In the genomic region with DNA sequence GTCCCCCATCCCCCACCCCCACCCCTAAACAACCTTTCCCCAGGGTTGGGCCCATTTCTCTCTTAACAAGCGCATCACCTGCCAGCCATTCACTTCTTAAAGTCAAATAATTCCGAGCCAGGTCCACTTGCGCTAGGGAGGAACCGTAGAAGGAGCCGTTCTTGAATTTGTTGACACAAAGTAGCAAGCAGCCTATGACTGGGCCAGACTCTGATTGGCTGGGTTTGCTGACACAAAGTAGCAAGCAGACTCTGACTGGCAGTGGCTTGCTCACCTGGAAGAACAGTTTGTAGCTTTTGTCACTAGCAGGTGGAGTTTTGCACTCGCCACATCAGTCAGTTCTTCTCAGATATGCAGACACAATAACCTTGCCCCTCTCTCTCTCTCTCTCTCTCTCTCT, we compare ENCODE assay signal across 30 mouse cellular contexts.
DNase-seq lines count a peak whose midpoint lies in the region; ATAC-seq and TF ChIP-seq lines count a peak whose summit lies in the region.
"Had no signal": no experiment of that assay in that cellular context is flagged by ENCODE, and none has a peak within 500 bp of the region (broad histone marks: within the 10 kb centered on the region; RNA-seq: fewer than 3 reads in every experiment).

No protein-coding gene starts in this region.

- no peaks in the 10 kb centered on the region for H3K4me1 ChIP-seq in hindbrain, embryonic 11.5 days (replicated peaks; ENCODE audit: control insufficient read depth, insufficient read depth, low read length)
- no peaks in the 10 kb centered on the region for H3K4me1 ChIP-seq in hindbrain, postnatal 0 days (ENCODE audit: insufficient read depth, low read length)
- H3K4me1 ChIP-seq in stomach, postnatal 0 days (replicated peaks; ENCODE audit: control insufficient read depth, insufficient read depth), result no peaks in the 10 kb centered on the region
- H3K4me1 ChIP-seq: forebrain, embryonic 15.5 days; heart, embryonic 10.5 days; heart, embryonic 13.5 days; hindbrain, embryonic 13.5 days had no signal

- H3K4me2 ChIP-seq in hindbrain, embryonic 11.5 days (replicated peaks; ENCODE audit: low read depth, low read length), result no peak overlapping the region
- H3K4me2 ChIP-seq in hindbrain, postnatal 0 days (ENCODE audit: low read depth, low read length), result no peak overlapping the region
- H3K4me2 ChIP-seq in stomach, postnatal 0 days (replicated peaks; ENCODE audit: low read depth), result no peak overlapping the region
- H3K4me2 ChIP-seq: embryonic facial prominence, embryonic 13.5 days; forebrain, embryonic 12.5 days; forebrain, embryonic 15.5 days; heart, embryonic 13.5 days; hindbrain, embryonic 13.5 days had no signal

- H3K36me3 ChIP-seq in hindbrain, embryonic 11.5 days (ENCODE audit: control insufficient read depth, insufficient read depth, low read length), result no peaks in the 10 kb centered on the region
- no peaks in the 10 kb centered on the region for H3K36me3 ChIP-seq in hindbrain, postnatal 0 days (ENCODE audit: insufficient read depth, low read length)
- H3K36me3 ChIP-seq in stomach, postnatal 0 days (ENCODE audit: control insufficient read depth, insufficient read depth, low read length), result no peaks in the 10 kb centered on the region
- H3K36me3 ChIP-seq: embryonic facial prominence, embryonic 10.5 days; embryonic facial prominence, embryonic 13.5 days; forebrain, embryonic 12.5 days; forebrain, embryonic 15.5 days; G1E; heart, embryonic 10.5 days; heart, embryonic 13.5 days; hindbrain, embryonic 13.5 days had no signal

- no peak overlapping the region for H3K4me3 ChIP-seq in hindbrain, embryonic 11.5 days (ENCODE audit: low read depth, low read length)
- no peak overlapping the region for H3K4me3 ChIP-seq in hindbrain, postnatal 0 days (ENCODE audit: low read length)
- H3K4me3 ChIP-seq in stomach, postnatal 0 days (ENCODE audit: low read depth, low read length), result no peak overlapping the region
- H3K4me3 ChIP-seq: embryonic facial prominence, embryonic 10.5 days; embryonic facial prominence, embryonic 13.5 days; erythroblast, embryonic 14.5 days; forebrain, embryonic 12.5 days; forebrain, embryonic 15.5 days; heart, adult 2 months; heart, embryonic 10.5 days; heart, embryonic 13.5 days; hindbrain, embryonic 13.5 days had no signal

- no peak for TF ChIP-seq CTCF in hindbrain, postnatal 0 days (IDR thresholded peaks at IDR 0.05; ENCODE audit: low read depth)
- TF ChIP-seq CTCF in stomach, postnatal 0 days (IDR thresholded peaks at IDR 0.05; ENCODE audit: low read depth), result no peak

- WGBS in hindbrain, embryonic 11.5 days, result 85% methylated on average over 6 of the region's 6 CpGs
- WGBS in hindbrain, postnatal 0 days, result 84% methylated on average over 6 of the region's 6 CpGs
- WGBS in stomach, postnatal 0 days, result 53% methylated on average over 6 of the region's 6 CpGs

- H3K27ac ChIP-seq in hindbrain, embryonic 11.5 days (ENCODE audit: low read depth, low read length), result no peak overlapping the region
- no peak overlapping the region for H3K27ac ChIP-seq in hindbrain, postnatal 0 days
- H3K27ac ChIP-seq in stomach, postnatal 0 days (replicated peaks), result no peak overlapping the region
- H3K27ac ChIP-seq: embryonic facial prominence, embryonic 10.5 days; embryonic facial prominence, embryonic 13.5 days; forebrain, embryonic 12.5 days; forebrain, embryonic 15.5 days; heart, adult 2 months; heart, embryonic 10.5 days; heart, embryonic 13.5 days; hindbrain, embryonic 13.5 days had no signal

- no peak for DNase-seq in hindbrain, embryonic 11.5 days (ENCODE audit: low spot score)
- no peak for DNase-seq in hindbrain, postnatal 0 days (ENCODE audit: low spot score)
- DNase-seq in lung, postnatal 36 days, result peak; percentile 1
- no peak for DNase-seq in lung, postnatal 14 days
- DNase-seq in stomach, postnatal 0 days (ENCODE audit: low spot score), result peak; percentile 52
- DNase-seq in c-Kit-positive CD71-positive TER-119-positive erythroid progenitor cells, embryonic 14.5 days (ENCODE audit: low spot score), result no peak
- no peak for DNase-seq in frontal cortex, adult 2 months (ENCODE audit: extremely low spot score in 1 of 2, low spot score in 1 of 2)
- DNase-seq: adrenal gland, adult 2 months; adrenal gland, postnatal 14 days; B cell, adult 2 months; cerebellum, adult 11-12 months; cerebellum, adult 8-10 months; cerebellum, postnatal 10 days; cerebellum, postnatal 36 days; embryo, embryonic 11 days; gastrocnemius, postnatal 10 days; gastrocnemius, postnatal 36 days; heart, adult 2 months; heart, postnatal 14 days; heart, postnatal 4 days had no signal

- H3K27me3 ChIP-seq in hindbrain, embryonic 11.5 days (ENCODE audit: control insufficient read depth, insufficient read depth, low read length), result no peaks in the 10 kb centered on the region
- no peaks in the 10 kb centered on the region for H3K27me3 ChIP-seq in hindbrain, postnatal 0 days (ENCODE audit: insufficient read depth, low read length)
- no peaks in the 10 kb centered on the region for H3K27me3 ChIP-seq in stomach, postnatal 0 days (ENCODE audit: control insufficient read depth, insufficient read depth, low read length)
- H3K27me3 ChIP-seq: forebrain, embryonic 12.5 days; forebrain, embryonic 15.5 days; heart, embryonic 13.5 days; hindbrain, embryonic 13.5 days had no signal

- no peak overlapping the region for H3K9ac ChIP-seq in hindbrain, embryonic 11.5 days (ENCODE audit: low read depth, low read length)
- H3K9ac ChIP-seq in hindbrain, postnatal 0 days (replicated peaks; ENCODE audit: low read length), result no peak overlapping the region
- H3K9ac ChIP-seq in stomach, postnatal 0 days (ENCODE audit: low read length), result no peak overlapping the region
- H3K9ac ChIP-seq: embryonic facial prominence, embryonic 13.5 days; forebrain, embryonic 12.5 days; forebrain, embryonic 15.5 days; heart, embryonic 13.5 days; hindbrain, embryonic 13.5 days had no signal

- H3K9me3 ChIP-seq in hindbrain, embryonic 11.5 days (ENCODE audit: control insufficient read depth, low read length), result no peaks in the 10 kb centered on the region
- no peaks in the 10 kb centered on the region for H3K9me3 ChIP-seq in hindbrain, postnatal 0 days (ENCODE audit: low read length)
- no peaks in the 10 kb centered on the region for H3K9me3 ChIP-seq in stomach, postnatal 0 days (ENCODE audit: control insufficient read depth, low read length)
- H3K9me3 ChIP-seq: embryonic facial prominence, embryonic 10.5 days; embryonic facial prominence, embryonic 13.5 days; forebrain, embryonic 12.5 days; forebrain, embryonic 15.5 days; heart, embryonic 10.5 days; heart, embryonic 13.5 days; hindbrain, embryonic 13.5 days had no signal

- no peak for TF ChIP-seq EP300 in stomach, postnatal 0 days (optimal IDR thresholded peaks at IDR 0.05)

- 0 out of 2 replicates have a peak, but pooled peaks have one; percentile 25 for ATAC-seq in hindbrain, embryonic 11.5 days (ENCODE audit: low FRiP score)
- no peak for ATAC-seq in hindbrain, postnatal 0 days
- peak; percentile 82 for ATAC-seq in stomach, postnatal 0 days (ENCODE audit: low FRiP score, low TSS enrichment)
- ATAC-seq: forebrain, embryonic 15.5 days; Patski had no signal

Comparison
In these comparisons a context has a peak if more than half of its experiments do, and no peak if none do; other contexts are left out.
1. DNase-seq: peak in lung, postnatal 36 days (single experiment) and stomach, postnatal 0 days (single experiment); none in hindbrain, embryonic 11.5 days (single experiment), hindbrain, postnatal 0 days (single experiment), lung, postnatal 14 days (single experiment), c-Kit-positive CD71-positive TER-119-positive erythroid progenitor cells, embryonic 14.5 days (single experiment) and frontal cortex, adult 2 months (0 of 2).